Mouse (Mus musculus) neutrophil, adult 83 days (primary cell): Measurements from ENCODE around the gene Olfr847. TPM values are rescaled to one million over a fixed set of nuclear protein-coding genes. Genes with fewer than 3 reads are reported as not detected.

Experiments
- total RNA-seq, 2 experiments: library from RNA; stranded (reverse); gene quantifications; one replicate each; pipeline ENCODE4 v1.2.4; 2023

Olfr847 gene
- total RNA-seq = not detected

DNA sequence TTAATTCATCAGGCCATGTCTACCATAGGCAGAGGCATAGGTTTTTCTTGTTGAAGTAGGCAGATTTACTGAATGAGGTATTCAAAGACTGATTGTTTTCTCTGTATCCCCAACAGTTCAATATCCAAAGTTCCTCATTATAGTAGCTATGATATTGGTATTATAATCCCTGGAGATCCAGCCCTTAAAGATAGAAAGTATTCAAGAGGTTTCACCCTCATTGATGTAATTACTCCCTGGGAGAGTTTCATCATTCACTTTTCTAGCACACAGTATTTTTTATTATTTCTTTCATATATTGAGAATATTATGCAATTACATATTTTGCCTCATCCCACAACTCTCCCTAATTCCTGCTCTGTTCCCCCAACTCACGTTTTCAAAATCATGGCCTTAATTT is at the start of gene Olfr847:
Gene Olfr847, minus strand, starts transcription at position 101 of the 400 bp plus-strand sequence.

DNA sequence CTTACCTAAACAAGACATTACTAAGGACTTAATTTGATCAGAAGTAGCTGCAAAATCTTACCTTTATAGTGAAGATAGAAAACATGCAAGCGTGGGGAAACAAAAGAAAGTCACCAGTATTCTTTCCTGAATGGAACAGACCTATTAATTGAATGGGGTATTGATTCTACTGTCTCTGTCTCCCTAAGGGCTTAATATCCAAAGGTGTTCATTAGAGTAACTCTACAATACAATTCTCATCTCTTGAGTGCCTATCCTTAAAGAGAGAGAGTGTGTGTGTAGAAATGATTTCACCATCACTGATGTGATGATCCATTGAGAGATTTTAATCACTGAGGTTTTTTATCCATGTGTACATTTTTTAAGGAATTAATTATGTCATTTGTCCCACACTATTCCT is 14.6 kb downstream of the Olfr847 start, which contains the start of gene Olfr846:
Gene Olfr846, minus strand, starts transcription at position 101 of the 400 bp plus-strand sequence.

DNA sequence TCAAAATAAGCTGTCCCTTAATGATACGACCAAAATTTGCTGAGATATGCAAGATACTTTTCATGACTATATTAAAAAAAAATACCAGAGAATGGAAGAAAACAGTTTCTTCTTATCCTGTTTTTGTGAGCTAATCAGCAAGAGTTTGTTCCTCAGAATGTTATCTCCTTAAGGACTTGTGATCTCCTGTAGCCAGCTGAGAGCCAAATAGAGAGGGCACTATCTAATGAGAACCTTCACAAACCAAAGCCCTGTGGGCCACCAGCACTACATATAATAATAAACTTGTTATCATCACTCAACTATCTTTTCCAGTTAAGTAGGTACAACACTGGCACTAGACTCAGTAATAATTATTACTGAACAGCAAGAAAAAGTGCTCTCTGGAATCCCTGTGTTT is 42.3 kb downstream of the Olfr847 start, which contains the start of gene Olfr845:
Gene Olfr845, plus strand, starts transcription at position 301 of the 400 bp plus-strand sequence.

Other genes with a start within 250 kb of the Olfr847 start
- not detected for gene Olfr837, start 242.4 kb downstream of the Olfr847 start, total RNA-seq
- gene Olfr839-ps1, start 201.4 kb downstream of the Olfr847 start, total RNA-seq = under 1 TPM in 1 of 2 experiments, not detected in 1; 0.07 TPM
- not detected for gene Olfr843, start 126.7 kb downstream of the Olfr847 start, total RNA-seq
- gene Olfr844, start 62.3 kb downstream of the Olfr847 start, total RNA-seq = not detected
- gene Olfr845, start 42.2 kb downstream of the Olfr847 start, total RNA-seq = not detected
- not detected for gene Olfr846, start 14.7 kb downstream of the Olfr847 start, total RNA-seq
- not detected for gene Olfr849, start 61.6 kb upstream of the Olfr847 start, total RNA-seq
- not detected for gene Olfr850, start 99.6 kb upstream of the Olfr847 start, total RNA-seq
- gene Olfr851, start 114.6 kb upstream of the Olfr847 start, total RNA-seq = not detected
- not detected for gene Olfr853, start 162.4 kb upstream of the Olfr847 start, total RNA-seq
- gene Olfr854, start 188.7 kb upstream of the Olfr847 start, total RNA-seq = not detected
- gene Olfr855, start 203.9 kb upstream of the Olfr847 start, total RNA-seq = not detected
- gene Zfp317, start 243.4 kb upstream of the Olfr847 start, total RNA-seq = 1 to 10 TPM; 7.5 to 8.6 TPM